Mouse (Mus musculus): Measurements from ENCODE around the gene Nr6a1.

GRCm38 (mm10) chr2:38822995-38823394 is 104.5 kb downstream of the Nr6a1 start:
- TF ChIP-seq POLR2A (IDR thresholded peaks at IDR 0.05; ENCODE audit: low read depth, low read length) = no peak
- no peak for TF ChIP-seq CTCF (IDR thresholded peaks at IDR 0.05; ENCODE audit: extremely low read depth, insufficient read depth, insufficient read length, insufficient replicate concordance)
